Mouse (Mus musculus): Measurements from ENCODE around the gene Prkd2.

Gene Prkd2

GRCm38 (mm10) chr7:16895511-16895910, 52.8 kb downstream of the Prkd2 start:
- DNase-seq (ENCODE audit: low spot score) = no peak

GRCm38 (mm10) chr7:16900526-16900925, 57.8 kb downstream of the Prkd2 start:
- no peak for DNase-seq (ENCODE audit: low spot score)

- DNase-seq (ENCODE audit: low spot score) = no peak
Observed at GRCm38 (mm10) chr7:16903439-16903955, 60.8 kb downstream of the Prkd2 start.

GRCm38 (mm10) chr7:16904120-16904675, 61.5 kb downstream of the Prkd2 start:
- DNase-seq (ENCODE audit: low spot score) = no peak

GRCm38 (mm10) chr7:16905491-16906021, 62.9 kb downstream of the Prkd2 start:
- no peak for DNase-seq (ENCODE audit: low spot score)

- no peak for DNase-seq (ENCODE audit: low spot score)
Observed at GRCm38 (mm10) chr7:16906281-16906680, 63.6 kb downstream of the Prkd2 start, which contains the start of gene Ptgir. Ptgir (plus strand) TSS chr7:16906490.

GRCm38 (mm10) chr7:16906889-16907559, 64.3 kb downstream of the Prkd2 start:
- no peak for DNase-seq (ENCODE audit: low spot score)

- DNase-seq (ENCODE audit: low spot score) = no peak
Observed at GRCm38 (mm10) chr7:16907842-16908241, 65.1 kb downstream of the Prkd2 start.

- no peak for DNase-seq (ENCODE audit: low spot score)
Observed at GRCm38 (mm10) chr7:16908367-16908766, 65.7 kb downstream of the Prkd2 start.

GRCm38 (mm10) chr7:16908859-16909258, 66.2 kb downstream of the Prkd2 start:
- no peak for DNase-seq (ENCODE audit: low spot score)

- no peak for DNase-seq (ENCODE audit: low spot score)
Observed at GRCm38 (mm10) chr7:16909909-16910308, 67.2 kb downstream of the Prkd2 start.

GRCm38 (mm10) chr7:16911904-16912303, 69.2 kb downstream of the Prkd2 start:
- no peak for DNase-seq (ENCODE audit: low spot score)

GRCm38 (mm10) chr7:16912360-16912759, 69.7 kb downstream of the Prkd2 start:
- DNase-seq (ENCODE audit: low spot score) = no peak

GRCm38 (mm10) chr7:16913806-16914452, 71.2 kb downstream of the Prkd2 start:
- DNase-seq (ENCODE audit: low spot score) = peak; percentile 80

- no peak for DNase-seq (ENCODE audit: low spot score)
Observed at GRCm38 (mm10) chr7:16914453-16915343, 72.0 kb downstream of the Prkd2 start.

GRCm38 (mm10) chr7:16915461-16916340, 73.0 kb downstream of the Prkd2 start:
- DNase-seq (ENCODE audit: low spot score) = no peak

GRCm38 (mm10) chr7:16916342-16917265, 73.9 kb downstream of the Prkd2 start:
- DNase-seq (ENCODE audit: low spot score) = no peak

GRCm38 (mm10) chr7:16917447-16917846, 74.7 kb downstream of the Prkd2 start:
- no peak for DNase-seq (ENCODE audit: low spot score)

- DNase-seq (ENCODE audit: low spot score) = no peak
Observed at GRCm38 (mm10) chr7:16918014-16918413, 75.3 kb downstream of the Prkd2 start.

- DNase-seq (ENCODE audit: low spot score) = no peak
Observed at GRCm38 (mm10) chr7:16918670-16919069, 76.0 kb downstream of the Prkd2 start.

All from embryo, embryonic 10 days (tissue).